Mouse (Mus musculus): Measurements from ENCODE around the gene Meis3. TPM values are rescaled to one million over a fixed set of nuclear protein-coding genes. Genes with fewer than 3 reads are reported as not detected.

Meis3 gene
- polyA plus RNA-seq (2012; rRNA removed) = 2.1 and 2.2 TPM in 2 replicates

DNA sequence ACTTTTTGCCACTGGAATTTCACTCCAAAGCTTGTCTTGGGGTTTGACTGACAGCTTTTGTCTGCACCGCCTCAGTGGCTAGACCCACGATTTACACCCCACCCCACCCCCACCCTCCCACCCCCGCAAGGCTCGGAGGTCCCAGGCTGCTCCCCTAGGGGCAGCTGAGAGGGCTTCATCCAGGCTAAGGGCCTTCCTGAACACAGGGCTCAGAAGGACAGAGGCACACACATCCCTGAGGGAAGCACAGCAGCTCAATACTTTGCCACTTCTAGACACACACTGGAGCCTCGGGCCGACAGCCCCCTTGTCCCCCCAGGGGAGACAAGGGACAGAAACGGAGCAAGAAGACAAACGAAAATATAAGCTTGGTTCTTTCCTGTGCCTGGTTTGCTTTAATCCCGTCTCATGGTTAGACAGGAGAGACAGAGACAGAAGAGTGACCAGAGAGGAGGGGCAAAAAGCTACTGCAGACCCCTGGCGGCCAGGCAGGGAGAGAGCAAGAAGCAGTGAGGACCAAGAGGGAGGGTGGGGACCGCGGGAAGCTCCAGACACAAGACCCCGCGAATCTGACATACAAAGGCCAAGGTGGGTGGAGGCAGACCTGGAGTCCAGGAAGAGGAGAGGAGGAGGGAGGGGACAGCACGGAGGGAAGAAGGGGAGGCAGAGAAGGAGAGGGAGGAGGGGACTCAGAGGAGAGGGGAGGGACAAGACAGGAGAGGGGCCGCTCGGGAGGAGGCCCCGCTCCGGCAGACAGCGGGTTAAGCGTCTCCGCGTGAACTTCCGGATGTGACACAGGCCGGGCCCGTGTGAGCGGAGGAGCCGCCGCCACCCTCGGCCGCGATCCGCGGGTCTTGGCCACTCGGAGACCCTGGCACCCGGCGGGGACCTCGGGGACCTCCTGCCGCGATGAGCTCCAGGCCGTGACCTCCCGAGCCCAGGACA, at the start of gene Meis3:
Meis3 (plus strand) TSS at position 494 of the 945 bp plus-strand sequence.

GRCm38 (mm10) chr7:16129421-16129845, 45.5 kb upstream of the Meis3 start, which contains the start of gene Slc8a2:
Gene Slc8a2 (plus strand): TSS chr7:16129826.

GRCm38 (mm10) chr7:16221582-16222272, 46.8 kb downstream of the Meis3 start, which contains the start of gene Dhx34:
Gene Dhx34 (minus strand): TSS chr7:16222037.

Other genes with a start within 250 kb of the Meis3 start
- gene Nop53, start 229.0 kb upstream of the Meis3 start, polyA plus RNA-seq (2012; rRNA removed) = 58.0 and 68.6 TPM in 2 replicates
- gene Ehd2, start 207.5 kb upstream of the Meis3 start, polyA plus RNA-seq (2012; rRNA removed) = 2.7 and 3.3 TPM in 2 replicates
- 1.3 and 1.5 TPM in 2 replicates for gene Bicra, start 127.2 kb upstream of the Meis3 start, polyA plus RNA-seq (2012; rRNA removed)
- gene Zfp541, start 113.3 kb upstream of the Meis3 start, polyA plus RNA-seq (2012; rRNA removed) = 0.02 TPM in 2 replicates
- 90.9 and 104 TPM in 2 replicates for gene Napa, start 76.6 kb upstream of the Meis3 start, polyA plus RNA-seq (2012; rRNA removed)
- gene Kptn, start 55.2 kb upstream of the Meis3 start, polyA plus RNA-seq (2012; rRNA removed) = 7.6 and 8.8 TPM in 2 replicates
- 0.01 and 0.05 TPM in 2 replicates for gene Slc8a2, start 45.3 kb upstream of the Meis3 start, polyA plus RNA-seq (2012; rRNA removed)
- gene Dhx34, start 46.9 kb downstream of the Meis3 start, polyA plus RNA-seq (2012; rRNA removed) = 4.4 and 4.9 TPM in 2 replicates
- gene C5ar2, start 69.1 kb downstream of the Meis3 start, polyA plus RNA-seq (2012; rRNA removed) = 1.1 and 1.3 TPM in 2 replicates
- gene C5ar1, start 84.5 kb downstream of the Meis3 start, polyA plus RNA-seq (2012; rRNA removed) = 7.0 and 8.5 TPM in 2 replicates
- gene Inafm1, start 98.5 kb downstream of the Meis3 start, polyA plus RNA-seq (2012; rRNA removed) = 7.0 and 8.5 TPM in 2 replicates
- gene Ccdc9, start 111.7 kb downstream of the Meis3 start, polyA plus RNA-seq (2012; rRNA removed) = 21.0 and 23.8 TPM in 2 replicates
- gene Bbc3, start 133.3 kb downstream of the Meis3 start, polyA plus RNA-seq (2012; rRNA removed) = 3.8 and 4.3 TPM in 2 replicates
- 34.6 and 36.3 TPM in 2 replicates for gene Sae1, start 212.7 kb downstream of the Meis3 start, polyA plus RNA-seq (2012; rRNA removed)
- 8.5 and 12.1 TPM in 2 replicates for gene Zc3h4, start 225.8 kb downstream of the Meis3 start, polyA plus RNA-seq (2012; rRNA removed)

Data from liver, embryonic 18 days (tissue).